Comparison of ENCODE assay signal across 14 mouse cellular contexts in the genomic region with DNA sequence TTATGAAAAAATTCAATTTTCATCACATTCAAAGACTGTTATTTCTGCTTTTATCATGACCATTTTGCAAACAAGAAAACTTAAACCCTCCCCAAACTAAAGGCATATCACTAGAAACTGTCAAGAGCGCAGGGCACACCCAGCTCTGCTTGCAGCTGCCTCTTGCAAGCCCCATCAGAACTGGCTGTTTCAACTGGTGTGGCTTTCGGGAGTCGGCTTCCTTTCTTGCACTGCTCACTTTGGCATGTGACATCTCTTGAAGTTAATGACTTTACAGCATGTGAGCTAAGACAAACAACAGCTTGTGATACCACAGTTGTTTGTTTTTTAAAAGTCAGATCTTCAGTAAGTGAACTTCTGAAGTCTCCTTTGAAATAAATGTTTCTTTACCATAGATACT.
DNase-seq lines count a peak whose midpoint lies in the region; ATAC-seq and TF ChIP-seq lines count a peak whose summit lies in the region.
"Had no signal": no experiment of that assay in that cellular context is flagged by ENCODE, and none has a peak within 500 bp of the region (broad histone marks: within the 10 kb centered on the region; RNA-seq: fewer than 3 reads in every experiment).

No protein-coding gene starts in this region.

- no peak overlapping the region for H3K9ac ChIP-seq in heart, adult 2 months (ENCODE audit: low read depth, low read length)
- H3K9ac ChIP-seq in lung, embryonic 15.5 days, result no peak overlapping the region
- H3K9ac ChIP-seq: hindbrain, embryonic 13.5 days had no signal

- peak; percentile 41 to 44 for DNase-seq in heart, adult 2 months
- no peak for DNase-seq in heart, embryonic 10.5 days (ENCODE audit: low spot score)
- peak; percentile 1 for DNase-seq in c-Kit-positive CD71-positive TER-119-positive erythroid progenitor cells, embryonic 14.5 days (ENCODE audit: low spot score)
- DNase-seq in skeletal muscle tissue, adult 2 months (ENCODE audit: low read depth, low spot score), result peak; percentile 5
- no peak for DNase-seq in forebrain, embryonic 10.5 days (ENCODE audit: extremely low spot score, low spot score)
- DNase-seq in spleen, postnatal 10 days (ENCODE audit: low spot score in 2 of 2), result no peak
- no peak for DNase-seq in frontal cortex, postnatal 14 days (ENCODE audit: low spot score in 2 of 2)
- DNase-seq: adrenal gland, adult 8-10 months; cerebellum, adult 11 months; kidney, postnatal 14 days had no signal

- peaks cover 10% of the 10 kb centered on the region for H3K36me3 ChIP-seq in heart, adult 2 months (ENCODE audit: control insufficient read depth, insufficient read depth, low read length)
- H3K36me3 ChIP-seq in heart, embryonic 10.5 days, result 0 out of 2 replicates have a peak, but pooled peaks cover 3% of the 10 kb centered on the region
- no peaks in the 10 kb centered on the region for H3K36me3 ChIP-seq in lung, embryonic 15.5 days
- H3K36me3 ChIP-seq in forebrain, embryonic 10.5 days (replicated peaks), result peaks cover 23% of the 10 kb centered on the region

- peak overlapping the region; percentile 65 for H3K27ac ChIP-seq in heart, adult 2 months
- H3K27ac ChIP-seq in heart, embryonic 10.5 days, result no peak overlapping the region
- H3K27ac ChIP-seq in lung, embryonic 15.5 days, result no peak overlapping the region
- no peak overlapping the region for H3K27ac ChIP-seq in forebrain, embryonic 10.5 days
- H3K27ac ChIP-seq: hindbrain, embryonic 13.5 days; midbrain, embryonic 10.5 days had no signal

- H3K9me3 ChIP-seq in heart, embryonic 10.5 days, result no peaks in the 10 kb centered on the region
- no peaks in the 10 kb centered on the region for H3K9me3 ChIP-seq in lung, embryonic 15.5 days
- H3K9me3 ChIP-seq in forebrain, embryonic 10.5 days, result no peaks in the 10 kb centered on the region
- H3K9me3 ChIP-seq: hindbrain, embryonic 13.5 days; midbrain, embryonic 10.5 days had no signal

- TF ChIP-seq CTCF in heart, adult 2 months (IDR thresholded peaks at IDR 0.05), result no peak

- H3K4me1 ChIP-seq in heart, adult 2 months (ENCODE audit: control insufficient read depth, insufficient read depth, low read length), result peaks cover 1% of the 10 kb centered on the region
- no peaks in the 10 kb centered on the region for H3K4me1 ChIP-seq in heart, embryonic 10.5 days
- no peaks in the 10 kb centered on the region for H3K4me1 ChIP-seq in lung, embryonic 15.5 days
- H3K4me1 ChIP-seq in forebrain, embryonic 10.5 days, result no peaks in the 10 kb centered on the region
- H3K4me1 ChIP-seq: hindbrain, embryonic 13.5 days had no signal

- no peaks in the 10 kb centered on the region for H3K79me2 ChIP-seq in heart, adult 2 months (replicated peaks; ENCODE audit: control insufficient read depth, insufficient read depth, low read length)

- peak; percentile 62; the same call in 1 of the 2 replicates for ATAC-seq in lung, embryonic 15.5 days (ENCODE audit: borderline replicate concordance, extremely low read depth, low FRiP score, low TSS enrichment)
- ATAC-seq: Patski had no signal

- no peak overlapping the region for H3K4me3 ChIP-seq in heart, adult 2 months
- no peak overlapping the region for H3K4me3 ChIP-seq in heart, embryonic 10.5 days
- H3K4me3 ChIP-seq in lung, embryonic 15.5 days, result no peak overlapping the region
- H3K4me3 ChIP-seq in forebrain, embryonic 10.5 days, result no peak overlapping the region
- H3K4me3 ChIP-seq: hindbrain, embryonic 13.5 days; midbrain, embryonic 10.5 days had no signal

- TF ChIP-seq POLR2A in heart, adult 2 months (IDR thresholded peaks at IDR 0.05; ENCODE audit: insufficient read depth, low read depth, low read length), result peak; percentile 57

- intact Hi-C loops in heart, adult 2 months (cut with DNase I), result loop anchor here (2.0 to 5.0 kb wide), 2 partner anchors 57 to 70 kb away; no protein-coding TSS in a partner anchor

- peak; percentile 56; the same call in 1 of the 2 replicates for TF ChIP-seq EP300 in heart, adult 2 months (IDR thresholded peaks at IDR 0.05; ENCODE audit: insufficient read depth, low read depth, low read length)

- no peak overlapping the region for H3K4me2 ChIP-seq in lung, embryonic 15.5 days
- H3K4me2 ChIP-seq: hindbrain, embryonic 13.5 days had no signal

- 29% methylated on average over 3 of the region's 3 CpGs for WGBS in heart, adult 2 months
- 52% methylated on average over 3 of the region's 3 CpGs for WGBS in heart, embryonic 10.5 days
- 36% methylated on average over 3 of the region's 3 CpGs for WGBS in lung, embryonic 15.5 days
- 89% methylated on average over 3 of the region's 3 CpGs for WGBS in forebrain, embryonic 10.5 days

- H3K27me3 ChIP-seq in heart, adult 2 months (ENCODE audit: control insufficient read depth, insufficient read depth, low read length), result no peaks in the 10 kb centered on the region
- H3K27me3 ChIP-seq in heart, embryonic 10.5 days (ENCODE audit: insufficient read depth, poor library complexity, severe bottlenecking), result no peaks in the 10 kb centered on the region
- H3K27me3 ChIP-seq in lung, embryonic 15.5 days, result no peaks in the 10 kb centered on the region
- no peaks in the 10 kb centered on the region for H3K27me3 ChIP-seq in forebrain, embryonic 10.5 days (ENCODE audit: poor library complexity, severe bottlenecking)
- H3K27me3 ChIP-seq: hindbrain, embryonic 13.5 days; Patski had no signal

Comparison
In these comparisons a context has a peak if more than half of its experiments do, and no peak if none do; other contexts are left out.
1. DNase-seq: peak in heart, adult 2 months (2 of 2), c-Kit-positive CD71-positive TER-119-positive erythroid progenitor cells, embryonic 14.5 days (single experiment) and skeletal muscle tissue, adult 2 months (single experiment); none in heart, embryonic 10.5 days (single experiment), forebrain, embryonic 10.5 days (single experiment), spleen, postnatal 10 days (0 of 2) and frontal cortex, postnatal 14 days (0 of 2).